Mouse (Mus musculus): ENCODE measurements around the gene Nhlrc2. TPM values are rescaled to one million over a fixed set of nuclear protein-coding genes. Genes with fewer than 3 reads are reported as not detected.

Nhlrc2 gene
- polyA plus RNA-seq, 1 experiment from 2014 or later = 9.6 TPM

- Histone ChIP-seq H3K27me3 (replicated peaks) (no peaks in the 10 kb centered on the region), H3K27ac (no peak overlapping the region), H3K4me3 (no peak overlapping the region), H3K9me3 (no peaks in the 10 kb centered on the region), H3K4me2 (no peak overlapping the region), H3K4me1 (no peaks in the 10 kb centered on the region), H3K36me3 (replicated peaks) (no peaks in the 10 kb centered on the region), H3K9ac (no peak overlapping the region)
- WGBS = 68% methylated on average over 2 of the region's 2 CpGs
- ATAC-seq (replicated peaks) = no peak
Measured at GRCm38 (mm10) chr19:56571234-56571633, 23.2 kb downstream of the Nhlrc2 start.

DNA sequence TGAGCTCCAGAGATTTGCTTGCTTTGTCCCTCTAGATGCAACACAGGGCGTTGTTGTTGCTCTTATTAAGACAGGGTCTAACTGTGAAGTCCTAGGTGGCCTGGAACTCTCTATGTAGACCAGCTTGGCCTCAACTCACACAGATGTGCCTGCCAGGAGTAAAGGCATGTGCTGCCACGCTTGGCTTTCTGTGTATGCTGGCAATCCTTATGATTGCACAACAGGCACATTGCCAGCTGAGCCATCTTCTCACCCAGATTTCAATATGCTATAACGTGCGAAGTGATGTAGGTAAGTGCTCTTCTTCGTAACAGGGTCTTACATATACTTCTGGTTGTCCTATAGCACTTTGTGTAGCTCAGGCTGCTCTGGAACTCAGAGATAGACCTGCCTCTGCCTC lies 23.9 kb downstream of the Nhlrc2 start:
- no peaks in the 10 kb centered on the region for H3K9me3 ChIP-seq
- no peaks in the 10 kb centered on the region for H3K27me3 ChIP-seq (replicated peaks)
- no peak overlapping the region for H3K4me3 ChIP-seq
- 93% methylated on average over 5 of the region's 5 CpGs for WGBS
- H3K27ac ChIP-seq = no peak overlapping the region
- no peak for ATAC-seq (replicated peaks)
- H3K36me3 ChIP-seq (replicated peaks) = no peaks in the 10 kb centered on the region
- no peak overlapping the region for H3K9ac ChIP-seq
- H3K4me2 ChIP-seq = no peak overlapping the region
- H3K4me1 ChIP-seq = no peaks in the 10 kb centered on the region

GRCm38 (mm10) chr19:56573184-56573583 lies 25.1 kb downstream of the Nhlrc2 start:
- no peak overlapping the region for H3K4me3 ChIP-seq
- 85% methylated on average over 6 of the region's 6 CpGs for WGBS
- H3K4me1 ChIP-seq = no peaks in the 10 kb centered on the region
- H3K9me3 ChIP-seq = no peaks in the 10 kb centered on the region
- no peak overlapping the region for H3K9ac ChIP-seq
- H3K4me2 ChIP-seq = no peak overlapping the region
- H3K27ac ChIP-seq = no peak overlapping the region
- H3K27me3 ChIP-seq (replicated peaks) = no peaks in the 10 kb centered on the region
- no peaks in the 10 kb centered on the region; the same call in 1 of the 2 replicates for H3K36me3 ChIP-seq (replicated peaks)
- no peak for ATAC-seq (replicated peaks)

DNA sequence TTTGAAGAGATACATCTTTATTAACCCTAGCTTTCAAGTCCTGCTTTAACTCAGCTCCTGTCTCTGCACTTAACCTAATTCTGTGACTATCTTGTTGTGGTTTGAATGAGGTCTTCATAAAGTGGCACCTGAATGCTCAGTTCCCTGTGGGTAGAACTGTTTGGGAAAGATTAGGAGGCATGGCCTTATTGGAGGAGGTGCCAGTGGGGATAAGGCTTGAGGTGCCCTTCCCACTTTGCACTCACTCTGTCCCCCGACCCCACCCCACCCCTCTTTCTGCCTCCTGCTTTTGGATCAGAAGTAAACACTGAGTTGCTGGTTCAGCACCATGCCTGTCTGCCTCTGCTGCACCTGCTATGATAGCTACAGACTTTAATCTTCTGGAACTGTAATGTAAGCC lies 29.7 kb downstream of the Nhlrc2 start:
- Histone ChIP-seq H3K4me2 (no peak overlapping the region), H3K9ac (no peak overlapping the region), H3K27ac (no peak overlapping the region), H3K4me3 (no peak overlapping the region), H3K27me3 (replicated peaks) (no peaks in the 10 kb centered on the region), H3K36me3 (replicated peaks) (no peaks in the 10 kb centered on the region; the same call in 1 of the 2 replicates), H3K9me3 (no peaks in the 10 kb centered on the region), H3K4me1 (no peaks in the 10 kb centered on the region)
- 91% methylated on average over 1 of the region's 1 CpGs for WGBS
- ATAC-seq (replicated peaks) = no peak

- ATAC-seq (replicated peaks) = no peak
- no peaks in the 10 kb centered on the region for H3K27me3 ChIP-seq (replicated peaks)
- 88% methylated on average over 5 of the region's 5 CpGs for WGBS
- no peak overlapping the region for H3K27ac ChIP-seq
- no peaks in the 10 kb centered on the region for H3K9me3 ChIP-seq
- no peaks in the 10 kb centered on the region; the same call in 1 of the 2 replicates for H3K36me3 ChIP-seq (replicated peaks)
- no peak overlapping the region for H3K4me2 ChIP-seq
- H3K4me1 ChIP-seq = no peaks in the 10 kb centered on the region
- H3K9ac ChIP-seq = no peak overlapping the region
- no peak overlapping the region for H3K4me3 ChIP-seq
Measured at GRCm38 (mm10) chr19:56581981-56582380, 33.9 kb downstream of the Nhlrc2 start.

GRCm38 (mm10) chr19:56583785-56584184 lies 35.7 kb downstream of the Nhlrc2 start:
- 77% methylated on average over 5 of the region's 5 CpGs for WGBS
- H3K27me3 ChIP-seq (replicated peaks) = no peaks in the 10 kb centered on the region
- H3K9me3 ChIP-seq = no peaks in the 10 kb centered on the region
- no peak overlapping the region for H3K9ac ChIP-seq
- H3K36me3 ChIP-seq (replicated peaks) = 0 out of 2 replicates have a peak, but pooled peaks cover 6% of the 10 kb centered on the region
- no peak for ATAC-seq (replicated peaks)
- no peak overlapping the region for H3K27ac ChIP-seq
- H3K4me3 ChIP-seq = no peak overlapping the region
- no peaks in the 10 kb centered on the region for H3K4me1 ChIP-seq
- H3K4me2 ChIP-seq = no peak overlapping the region

DNA sequence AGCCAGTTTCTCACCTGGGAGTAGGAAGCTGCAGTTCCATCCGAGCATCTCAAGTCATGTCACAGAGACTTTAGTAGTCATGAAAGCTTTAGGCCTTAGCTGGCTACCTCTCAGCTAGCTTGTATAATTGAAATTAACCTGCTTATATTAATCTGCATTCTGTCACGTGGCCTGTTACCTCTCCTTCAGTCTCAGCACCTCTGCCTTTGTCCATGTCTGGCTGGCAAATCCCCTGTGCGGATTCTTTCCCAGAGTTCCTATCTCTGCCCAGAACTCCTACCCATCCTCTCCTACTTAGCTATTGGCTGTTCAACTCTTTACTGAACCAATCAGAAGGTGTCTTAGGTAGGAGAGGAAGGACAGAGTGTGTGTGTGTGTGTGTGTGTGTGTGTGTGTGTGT lies 36.2 kb downstream of the Nhlrc2 start:
- ATAC-seq (replicated peaks) = no peak
- 86% methylated on average over 3 of the region's 3 CpGs for WGBS
- Histone ChIP-seq H3K27me3 (replicated peaks) (no peaks in the 10 kb centered on the region), H3K4me2 (no peak overlapping the region), H3K9me3 (no peaks in the 10 kb centered on the region), H3K36me3 (replicated peaks) (0 out of 2 replicates have a peak, but pooled peaks cover 7% of the 10 kb centered on the region), H3K4me1 (no peaks in the 10 kb centered on the region), H3K27ac (no peak overlapping the region), H3K9ac (no peak overlapping the region), H3K4me3 (no peak overlapping the region)

DNA sequence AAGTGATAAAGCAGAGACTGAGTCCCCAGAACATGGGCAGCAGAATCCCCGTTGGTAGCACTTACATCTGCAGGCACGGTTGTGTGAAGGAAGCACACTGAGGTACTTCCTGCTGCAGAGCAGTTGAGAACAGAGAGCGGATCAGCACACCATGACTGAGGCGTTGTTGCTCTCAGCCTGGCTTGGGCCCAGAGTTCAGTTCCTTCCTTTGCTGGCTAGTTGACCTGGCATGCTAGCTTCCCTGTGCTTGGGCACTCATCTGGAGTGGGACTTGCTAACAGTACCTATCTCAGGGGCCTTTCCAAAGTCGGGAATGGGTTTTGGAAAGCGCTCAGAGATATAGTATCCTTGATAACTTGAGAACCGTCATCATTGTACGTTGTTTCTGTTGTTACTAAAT lies 38.3 kb downstream of the Nhlrc2 start:
- peaks cover 17% of the 10 kb centered on the region; the same call in 1 of the 2 replicates for H3K36me3 ChIP-seq (replicated peaks)
- H3K4me1 ChIP-seq = no peaks in the 10 kb centered on the region
- H3K4me2 ChIP-seq = no peak overlapping the region
- H3K27ac ChIP-seq = peak overlapping the region; percentile 10; the same call in 1 of the 2 replicates
- H3K9ac ChIP-seq = no peak overlapping the region
- WGBS = 81% methylated on average over 8 of the region's 8 CpGs
- ATAC-seq (replicated peaks) = peak; percentile 39; the same call in 1 of the 2 replicates
- H3K4me3 ChIP-seq = no peak overlapping the region
- H3K9me3 ChIP-seq = no peaks in the 10 kb centered on the region
- no peaks in the 10 kb centered on the region for H3K27me3 ChIP-seq (replicated peaks)

- H3K36me3 ChIP-seq (replicated peaks) = peaks cover 21% of the 10 kb centered on the region; the same call in 1 of the 2 replicates
- WGBS = 76% methylated on average over 6 of the region's 6 CpGs
- H3K4me3 ChIP-seq = no peak overlapping the region
- H3K4me2 ChIP-seq = no peak overlapping the region
- no peaks in the 10 kb centered on the region for H3K9me3 ChIP-seq
- no peak overlapping the region for H3K9ac ChIP-seq
- H3K27ac ChIP-seq = no peak overlapping the region
- no peak for ATAC-seq (replicated peaks)
- no peaks in the 10 kb centered on the region for H3K4me1 ChIP-seq
- H3K27me3 ChIP-seq (replicated peaks) = no peaks in the 10 kb centered on the region
Measured at GRCm38 (mm10) chr19:56588205-56588626, 40.2 kb downstream of the Nhlrc2 start.

DNA sequence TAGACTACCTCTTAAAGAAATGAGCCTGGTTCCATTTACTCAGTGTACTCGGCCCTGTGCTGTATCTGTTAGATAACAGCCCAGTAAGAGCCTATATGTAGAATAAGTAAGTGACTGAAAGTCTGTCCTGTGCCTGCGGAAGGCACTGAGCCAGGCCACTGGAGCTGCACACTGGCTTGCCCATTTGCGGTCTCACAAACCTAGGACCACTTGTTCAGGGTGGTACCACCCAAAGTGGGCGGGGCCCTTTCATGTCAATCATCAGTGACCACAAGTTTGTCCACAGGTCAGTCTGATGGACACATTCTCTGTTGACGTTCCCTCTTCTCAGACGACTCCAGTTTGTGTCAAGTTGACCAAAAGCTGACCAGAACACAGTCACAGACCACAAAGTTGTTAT lies 40.9 kb downstream of the Nhlrc2 start:
- no peaks in the 10 kb centered on the region for H3K27me3 ChIP-seq (replicated peaks)
- no peak for ATAC-seq (replicated peaks)
- no peaks in the 10 kb centered on the region for H3K9me3 ChIP-seq
- H3K4me3 ChIP-seq = no peak overlapping the region
- H3K4me2 ChIP-seq = no peak overlapping the region
- no peak overlapping the region for H3K9ac ChIP-seq
- no peaks in the 10 kb centered on the region for H3K4me1 ChIP-seq
- peaks cover 21% of the 10 kb centered on the region; the same call in 1 of the 2 replicates for H3K36me3 ChIP-seq (replicated peaks)
- no peak overlapping the region for H3K27ac ChIP-seq
- WGBS = 97% methylated on average over 6 of the region's 6 CpGs

DNA sequence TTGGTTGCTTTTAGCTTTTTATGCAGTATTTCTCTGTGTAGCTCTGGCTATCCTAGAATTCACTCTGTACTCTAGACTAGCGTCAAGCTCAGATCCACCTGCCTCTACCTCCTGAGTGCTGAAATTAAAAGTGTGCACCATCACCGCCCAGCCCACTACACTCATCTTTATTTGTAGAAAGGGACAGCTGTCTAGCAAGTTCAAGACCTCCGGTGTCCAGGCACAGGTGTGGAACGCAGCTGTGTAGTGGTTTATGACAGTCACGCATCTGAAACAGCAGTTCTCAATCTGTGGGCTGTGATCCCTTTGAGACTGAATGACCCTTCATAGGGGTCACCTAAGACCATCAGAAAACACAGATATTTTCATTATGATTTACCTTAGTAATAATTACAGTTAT lies 41.4 kb downstream of the Nhlrc2 start:
- Histone ChIP-seq H3K27me3 (replicated peaks) (no peaks in the 10 kb centered on the region), H3K4me1 (no peaks in the 10 kb centered on the region), H3K27ac (no peak overlapping the region), H3K36me3 (replicated peaks) (peaks cover 21% of the 10 kb centered on the region; the same call in 1 of the 2 replicates), H3K4me3 (no peak overlapping the region), H3K4me2 (no peak overlapping the region), H3K9me3 (no peaks in the 10 kb centered on the region), H3K9ac (no peak overlapping the region)
- ATAC-seq (replicated peaks) = no peak
- 96% methylated on average over 5 of the region's 5 CpGs for WGBS

DNA sequence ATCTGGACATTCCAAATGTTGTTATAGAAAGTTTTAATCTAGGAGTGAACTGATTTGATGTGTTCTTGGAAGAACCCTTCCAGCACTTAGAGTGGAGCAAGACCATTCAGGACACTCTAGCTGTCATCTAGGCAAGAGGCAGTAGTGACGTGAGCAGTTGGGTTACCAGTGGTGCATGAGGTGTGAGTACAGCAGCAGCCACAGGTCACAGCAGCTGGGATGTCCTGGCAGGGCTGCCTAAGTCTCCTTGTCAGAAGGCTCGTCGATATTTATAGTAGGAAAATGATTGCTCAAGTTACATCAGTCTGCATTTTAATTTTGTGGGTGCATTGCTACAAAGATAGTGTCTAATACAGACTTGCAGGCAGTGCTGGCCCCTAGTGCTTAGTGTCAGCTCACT lies 42.2 kb downstream of the Nhlrc2 start:
- Histone ChIP-seq H3K27ac (no peak overlapping the region), H3K4me2 (no peak overlapping the region), H3K4me1 (no peaks in the 10 kb centered on the region), H3K4me3 (no peak overlapping the region), H3K9ac (no peak overlapping the region), H3K36me3 (replicated peaks) (peaks cover 21% of the 10 kb centered on the region; the same call in 1 of the 2 replicates), H3K9me3 (no peaks in the 10 kb centered on the region), H3K27me3 (replicated peaks) (no peaks in the 10 kb centered on the region)
- ATAC-seq (replicated peaks) = no peak
- 95% methylated on average over 3 of the region's 3 CpGs for WGBS

- WGBS = 88% methylated on average over 9 of the region's 9 CpGs
- Histone ChIP-seq H3K36me3 (replicated peaks) (peaks cover 29% of the 10 kb centered on the region), H3K4me3 (no peak overlapping the region)
Measured at GRCm38 (mm10) chr19:56592472-56592871, 44.4 kb downstream of the Nhlrc2 start.

More at GRCm38 (mm10) chr19:56592472-56592871, 44.4 kb downstream of the Nhlrc2 start:
- H3K4me2 ChIP-seq = no peak overlapping the region
- no peaks in the 10 kb centered on the region for H3K27me3 ChIP-seq (replicated peaks)
- no peak overlapping the region for H3K9ac ChIP-seq
- no peaks in the 10 kb centered on the region for H3K9me3 ChIP-seq
- no peak overlapping the region for H3K27ac ChIP-seq
- ATAC-seq (replicated peaks) = no peak
- no peaks in the 10 kb centered on the region for H3K4me1 ChIP-seq

All from midbrain, embryonic 15.5 days (tissue).